In genomic region chr8:41437445-41437844, GRCm38 (mm10) we compare ENCODE assay signal across 19 mouse cellular contexts. TPM values are rescaled to one million over a fixed set of nuclear protein-coding genes. Genes with fewer than 3 reads are reported as not detected.
DNase-seq lines count a peak whose midpoint lies in the region; ATAC-seq and TF ChIP-seq lines count a peak whose summit lies in the region.
"Had no signal": no experiment of that assay in that cellular context is flagged by ENCODE, and none has a peak within 500 bp of the region (broad histone marks: within the 10 kb centered on the region; RNA-seq: fewer than 3 reads in every experiment).

No protein-coding gene starts in this region.

- H3K4me1 ChIP-seq in heart, adult 2 months (ENCODE audit: control insufficient read depth, insufficient read depth, low read length): no peaks in the 10 kb centered on the region
- H3K4me1 ChIP-seq in lung, embryonic 14.5 days (ENCODE audit: insufficient read depth): no peaks in the 10 kb centered on the region
- no peaks in the 10 kb centered on the region for H3K4me1 ChIP-seq in stomach, postnatal 0 days (replicated peaks; ENCODE audit: control insufficient read depth, insufficient read depth)
- H3K4me1 ChIP-seq: embryonic facial prominence, embryonic 13.5 days; forebrain, embryonic 15.5 days; limb, embryonic 12.5 days; liver, embryonic 15.5 days had no signal

- no peaks in the 10 kb centered on the region for H3K27me3 ChIP-seq in heart, adult 2 months (ENCODE audit: control insufficient read depth, insufficient read depth, low read length)
- no peaks in the 10 kb centered on the region for H3K27me3 ChIP-seq in lung, embryonic 14.5 days (ENCODE audit: insufficient read depth, low read length)
- H3K27me3 ChIP-seq in Patski: peaks cover 43% of the 10 kb centered on the region
- H3K27me3 ChIP-seq in stomach, postnatal 0 days (ENCODE audit: control insufficient read depth, insufficient read depth, low read length): no peaks in the 10 kb centered on the region
- H3K27me3 ChIP-seq: forebrain, embryonic 15.5 days; liver, embryonic 15.5 days had no signal

- no peak for TF ChIP-seq EP300 in heart, adult 2 months (IDR thresholded peaks at IDR 0.05; ENCODE audit: insufficient read depth, low read depth, low read length)
- TF ChIP-seq EP300 in stomach, postnatal 0 days (optimal IDR thresholded peaks at IDR 0.05): no peak

- 58% methylated on average over 1 of the region's 1 CpGs for WGBS in heart, adult 2 months
- WGBS in lung, embryonic 14.5 days: 67% methylated on average over 1 of the region's 1 CpGs
- WGBS in stomach, postnatal 0 days: 74% methylated on average over 1 of the region's 1 CpGs

- POLR2A ChIA-PET in Patski (lab: Charles Lee): no interaction called here

- no peaks in the 10 kb centered on the region for H3K79me2 ChIP-seq in heart, adult 2 months (replicated peaks; ENCODE audit: control insufficient read depth, insufficient read depth, low read length)

- no peak overlapping the region for H3K9ac ChIP-seq in heart, adult 2 months (ENCODE audit: low read depth, low read length)
- H3K9ac ChIP-seq in lung, embryonic 14.5 days: no peak overlapping the region
- H3K9ac ChIP-seq in stomach, postnatal 0 days (ENCODE audit: low read length): no peak overlapping the region
- H3K9ac ChIP-seq: embryonic facial prominence, embryonic 13.5 days; forebrain, embryonic 15.5 days; limb, embryonic 12.5 days; liver, embryonic 15.5 days had no signal

- no peaks in the 10 kb centered on the region for H3K9me3 ChIP-seq in lung, embryonic 14.5 days (ENCODE audit: low read depth, low read length)
- H3K9me3 ChIP-seq in stomach, postnatal 0 days (ENCODE audit: control insufficient read depth, low read length): no peaks in the 10 kb centered on the region
- H3K9me3 ChIP-seq: embryonic facial prominence, embryonic 13.5 days; forebrain, embryonic 15.5 days; G1E; limb, embryonic 12.5 days; liver, embryonic 15.5 days had no signal

- no peak overlapping the region for H3K4me3 ChIP-seq in heart, adult 2 months
- no peak overlapping the region for H3K4me3 ChIP-seq in lung, embryonic 14.5 days (ENCODE audit: low read depth, low read length)
- H3K4me3 ChIP-seq in stomach, postnatal 0 days (ENCODE audit: low read depth, low read length): no peak overlapping the region
- H3K4me3 ChIP-seq: embryonic facial prominence, embryonic 13.5 days; forebrain, embryonic 15.5 days; limb, embryonic 12.5 days; liver, embryonic 15.5 days had no signal

- in situ Hi-C loops in Patski (cut with MboI; ENCODE audit: low pct_unique_long_range_greater_than_20kb): no loop called here

- intact Hi-C loops in heart, adult 2 months (cut with DNase I): no loop called here
- intact Hi-C loops in heart, postnatal 36 days (cut with DNase I): no loop called here

- TF ChIP-seq CTCF in heart, adult 2 months (IDR thresholded peaks at IDR 0.05): peak; percentile 37
- peak; percentile 33; the same call in 1 of the 2 replicates for TF ChIP-seq CTCF in lung, embryonic 14.5 days (IDR thresholded peaks at IDR 0.05; ENCODE audit: low read depth)
- peak; percentile 66 for TF ChIP-seq CTCF in Patski (IDR thresholded peaks at IDR 0.05)
- TF ChIP-seq CTCF in stomach, postnatal 0 days (IDR thresholded peaks at IDR 0.05; ENCODE audit: low read depth): peak; percentile 64

- CTCF ChIA-PET in Patski (lab: Charles Lee): interaction anchor here (1.0 kb wide), 1 partner anchor 13 kb away, joined by 4 read pairs; no protein-coding TSS in a partner anchor

- H3K36me3 ChIP-seq in heart, adult 2 months (ENCODE audit: control insufficient read depth, insufficient read depth, low read length): no peaks in the 10 kb centered on the region
- no peaks in the 10 kb centered on the region for H3K36me3 ChIP-seq in lung, embryonic 14.5 days (ENCODE audit: insufficient read depth)
- no peaks in the 10 kb centered on the region for H3K36me3 ChIP-seq in stomach, postnatal 0 days (ENCODE audit: control insufficient read depth, insufficient read depth, low read length)
- H3K36me3 ChIP-seq: embryonic facial prominence, embryonic 13.5 days; forebrain, embryonic 15.5 days; G1E; limb, embryonic 12.5 days; liver, embryonic 15.5 days had no signal

- no peak overlapping the region for H3K4me2 ChIP-seq in lung, embryonic 14.5 days
- no peak overlapping the region for H3K4me2 ChIP-seq in stomach, postnatal 0 days (replicated peaks; ENCODE audit: low read depth)
- H3K4me2 ChIP-seq: embryonic facial prominence, embryonic 13.5 days; forebrain, embryonic 15.5 days; limb, embryonic 12.5 days; liver, embryonic 15.5 days had no signal

- DNase-seq in heart, adult 2 months: no peak
- DNase-seq in heart, postnatal 36 days: no peak
- DNase-seq in lung, embryonic 14.5 days: no peak
- DNase-seq in lung, postnatal 36 days: no peak
- DNase-seq in Patski (ENCODE audit: low read depth, low spot score): no peak
- DNase-seq in stomach, postnatal 0 days (ENCODE audit: low spot score): no peak
- no peak for DNase-seq in spleen, postnatal 36 days (ENCODE audit: low spot score in 2 of 2)
- no peak for DNase-seq in frontal cortex, adult 2 months (ENCODE audit: extremely low spot score in 1 of 2, low spot score in 1 of 2)
- DNase-seq: adrenal gland, adult 8-10 months; cerebellum, adult 9-10 months; heart, adult 18-20 months; kidney, adult 8-10 months; kidney, postnatal 36 days; right cerebral cortex, postnatal 25 days had no signal

- no peak for TF ChIP-seq POLR2A in heart, adult 2 months (IDR thresholded peaks at IDR 0.05; ENCODE audit: insufficient read depth, low read depth, low read length)

- H3K27ac ChIP-seq in heart, adult 2 months: no peak overlapping the region
- no peak overlapping the region for H3K27ac ChIP-seq in lung, embryonic 14.5 days (ENCODE audit: low read depth)
- no peak overlapping the region for H3K27ac ChIP-seq in stomach, postnatal 0 days (replicated peaks)
- H3K27ac ChIP-seq: embryonic facial prominence, embryonic 13.5 days; forebrain, embryonic 15.5 days; limb, embryonic 12.5 days; liver, embryonic 15.5 days had no signal

- ATAC-seq in lung, embryonic 14.5 days (ENCODE audit: insufficient read depth): no peak
- ATAC-seq in Patski: no peak
- no peak for ATAC-seq in stomach, postnatal 0 days (ENCODE audit: low FRiP score, low TSS enrichment)
- ATAC-seq: forebrain, embryonic 15.5 days had no signal

RNA-seq across cellular contexts. Expression of gene Frg1, which starts 20.6 kb away (rescaled TPM):
- total RNA-seq in heart, adult 2 months (2021): 10 to 100 TPM; 23.9 to 26.4 TPM
- 4.2 and 7.3 TPM in 2 replicates for polyA plus RNA-seq in heart, adult 2 months (2012; rRNA removed)
- total RNA-seq in heart, postnatal 36 days (2021): 10 to 100 TPM; 25.9 to 29.7 TPM
- 83.6 and 88.6 TPM in 2 replicates for polyA plus RNA-seq in lung, embryonic 14.5 days (2014; fragmentation: Nextera tagmentation; extraction: Ambion mirVana)
- 76.2 TPM for polyA plus RNA-seq in Patski (2021)
- polyA plus RNA-seq in stomach, postnatal 0 days (2015; fragmentation: Nextera tagmentation; extraction: Ambion mirVana): 84.7 TPM in 2 replicates
- polyA plus RNA-seq in frontal cortex, adult 2 months (2012; rRNA removed): 28.5 and 30.9 TPM in 2 replicates
